Mouse (Mus musculus): ENCODE data around the gene Gm28576. TPM values are rescaled to one million over a fixed set of nuclear protein-coding genes. Genes with fewer than 3 reads are reported as not detected.
"Not testable (repeated sequence)": the region's sequence is repeated elsewhere in the genome, so short reads cannot be mapped to it uniquely, and the experiment has no call there.

Gene Gm28576
- not detected in 2 replicates for polyA plus RNA-seq (2015; fragmentation: Nextera tagmentation; extraction: Ambion mirVana)

DNA sequence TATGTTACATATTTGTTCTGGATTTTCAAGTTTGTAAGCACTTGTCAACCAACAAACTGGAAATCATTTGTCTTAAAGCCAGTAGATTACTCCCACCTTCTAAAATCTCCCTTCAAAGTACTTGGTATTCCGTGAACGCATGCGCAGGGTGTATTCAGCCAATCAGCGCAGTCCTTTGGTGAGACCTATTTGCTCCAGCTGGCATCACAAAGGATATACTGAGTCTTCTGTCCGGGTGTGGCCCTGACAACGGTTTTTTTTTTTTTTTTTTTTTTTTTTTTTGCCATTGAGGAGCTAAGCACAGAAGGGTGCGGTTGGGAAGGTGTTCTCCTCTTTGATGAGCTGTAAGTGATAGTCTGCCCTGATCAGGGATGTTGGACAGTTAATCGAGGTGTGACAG is at the start of gene Gm28576:
Gene Gm28576 (plus strand): TSS at position 301 of the 400 bp plus-strand sequence.
- no CpG with 5 or more reads among the region's 8 CpGs for WGBS (ENCODE audit: insufficient replicate concordance)
- H3K27me3 ChIP-seq (ENCODE audit: control insufficient read depth, insufficient read depth, low read depth, low read length); H3K4me1 ChIP-seq (ENCODE audit: control insufficient read depth, low read depth, low read length); H3K27ac ChIP-seq (ENCODE audit: low read length); H3K4me3 ChIP-seq (ENCODE audit: low read depth, low read length); H3K9me3 ChIP-seq (replicated peaks; ENCODE audit: control insufficient read depth, low read length); H3K4me2 ChIP-seq (ENCODE audit: low read depth, low read length); H3K9ac ChIP-seq (ENCODE audit: low read depth, low read length); ATAC-seq (ENCODE audit: low read depth); H3K36me3 ChIP-seq (ENCODE audit: control insufficient read depth, insufficient read depth): not testable (repeated sequence)

Other genes with a start within 250 kb of the Gm28576 start
- gene Gm20826, start 84.5 kb upstream of the Gm28576 start, polyA plus RNA-seq (2015; fragmentation: Nextera tagmentation; extraction: Ambion mirVana): not detected in 2 replicates

Measured in liver, embryonic 16.5 days (tissue).